Mouse (Mus musculus) CH12.LX (cell line): Measurements from ENCODE around the gene Cldn17. TPM values are rescaled to one million over a fixed set of nuclear protein-coding genes. Genes with fewer than 3 reads are reported as not detected.

ENCODE experiments used
- polyA plus RNA-seq: library from polyadenylated mRNA; unstranded; fragments of >175 nt; gene quantifications from 2 replicates; pipeline ENCODE4 v1.2.1, GENCODE M21; 2012; ENCODE audit warnings: low read depth; ENCODE audit not compliant: insufficient read length
- total RNA-seq, 2 experiments: library from RNA; depleted of rRNA; stranded (reverse); fragments of 300-350 nt in 1 of 2; fragments of >200 nt in 1 of 2; gene quantifications; 2 replicates each; pipeline ENCODE4 v1.2.3; 2012 to 2014

Cldn17 gene
- total and polyA plus RNA-seq, 3 experiments = not detected

Other genes with a start within 250 kb of the Cldn17 start
- gene Grik1, start 216.7 kb downstream of the Cldn17 start, total RNA-seq (2012; rRNA removed) = 0.08 and 0.17 TPM in 2 replicates
- not detected in 2 replicates for gene Grik1, start 216.7 kb downstream of the Cldn17 start, total RNA-seq (2014; rRNA removed)
- 0.13 TPM in 1 of 2 replicates, not detected in the other for gene Grik1, start 216.7 kb downstream of the Cldn17 start, polyA plus RNA-seq
- not detected in 2 replicates for gene Cldn8, start 56.2 kb upstream of the Cldn17 start, total RNA-seq (2012; rRNA removed)
- gene Cldn8, start 56.2 kb upstream of the Cldn17 start, total RNA-seq (2014; rRNA removed) = not detected in 2 replicates
- gene Cldn8, start 56.2 kb upstream of the Cldn17 start, polyA plus RNA-seq = not detected in 2 replicates
- gene Krtap24-1, start 105.3 kb upstream of the Cldn17 start, total RNA-seq (2012; rRNA removed) = not detected in 2 replicates
- gene Krtap24-1, start 105.3 kb upstream of the Cldn17 start, total RNA-seq (2014; rRNA removed) = not detected in 2 replicates
- not detected in 2 replicates for gene Krtap24-1, start 105.3 kb upstream of the Cldn17 start, polyA plus RNA-seq
- gene 2310079G19Rik, start 120.7 kb upstream of the Cldn17 start, total RNA-seq (2012; rRNA removed) = not detected in 2 replicates
- not detected in 2 replicates for gene 2310079G19Rik, start 120.7 kb upstream of the Cldn17 start, total RNA-seq (2014; rRNA removed)
- gene 2310079G19Rik, start 120.7 kb upstream of the Cldn17 start, polyA plus RNA-seq = not detected in 2 replicates
- not detected in 2 replicates for gene Krtap26-1, start 140.8 kb upstream of the Cldn17 start, total RNA-seq (2012; rRNA removed)
- not detected in 2 replicates for gene Krtap26-1, start 140.8 kb upstream of the Cldn17 start, total RNA-seq (2014; rRNA removed)
- not detected in 2 replicates for gene Krtap26-1, start 140.8 kb upstream of the Cldn17 start, polyA plus RNA-seq
- not detected in 2 replicates for gene Krtap27-1, start 164.7 kb upstream of the Cldn17 start, total RNA-seq (2012; rRNA removed)
- gene Krtap27-1, start 164.7 kb upstream of the Cldn17 start, total RNA-seq (2014; rRNA removed) = not detected in 2 replicates
- gene Krtap27-1, start 164.7 kb upstream of the Cldn17 start, polyA plus RNA-seq = not detected in 2 replicates
- gene 2310061N02Rik, start 201.0 kb upstream of the Cldn17 start, total RNA-seq (2012; rRNA removed) = not detected in 2 replicates
- not detected in 2 replicates for gene 2310061N02Rik, start 201.0 kb upstream of the Cldn17 start, total RNA-seq (2014; rRNA removed)
- gene 2310061N02Rik, start 201.0 kb upstream of the Cldn17 start, polyA plus RNA-seq = not detected in 2 replicates
- gene Krtap13-1, start 221.9 kb upstream of the Cldn17 start, total RNA-seq (2012; rRNA removed) = not detected in 2 replicates
- not detected in 2 replicates for gene Krtap13-1, start 221.9 kb upstream of the Cldn17 start, total RNA-seq (2014; rRNA removed)
- not detected in 2 replicates for gene Krtap13-1, start 221.9 kb upstream of the Cldn17 start, polyA plus RNA-seq
- not detected in 2 replicates for gene Krtap13, start 244.7 kb upstream of the Cldn17 start, total RNA-seq (2012; rRNA removed)
- not detected in 2 replicates for gene Krtap13, start 244.7 kb upstream of the Cldn17 start, total RNA-seq (2014; rRNA removed)
- gene Krtap13, start 244.7 kb upstream of the Cldn17 start, polyA plus RNA-seq = not detected in 2 replicates